Mouse (Mus musculus): ENCODE measurements around the gene Slc23a3. TPM values are rescaled to one million over a fixed set of nuclear protein-coding genes. Genes with fewer than 3 reads are reported as not detected.

Gene Slc23a3
- polyA plus RNA-seq, 1 experiment from 2014 or later, result not detected

DNA sequence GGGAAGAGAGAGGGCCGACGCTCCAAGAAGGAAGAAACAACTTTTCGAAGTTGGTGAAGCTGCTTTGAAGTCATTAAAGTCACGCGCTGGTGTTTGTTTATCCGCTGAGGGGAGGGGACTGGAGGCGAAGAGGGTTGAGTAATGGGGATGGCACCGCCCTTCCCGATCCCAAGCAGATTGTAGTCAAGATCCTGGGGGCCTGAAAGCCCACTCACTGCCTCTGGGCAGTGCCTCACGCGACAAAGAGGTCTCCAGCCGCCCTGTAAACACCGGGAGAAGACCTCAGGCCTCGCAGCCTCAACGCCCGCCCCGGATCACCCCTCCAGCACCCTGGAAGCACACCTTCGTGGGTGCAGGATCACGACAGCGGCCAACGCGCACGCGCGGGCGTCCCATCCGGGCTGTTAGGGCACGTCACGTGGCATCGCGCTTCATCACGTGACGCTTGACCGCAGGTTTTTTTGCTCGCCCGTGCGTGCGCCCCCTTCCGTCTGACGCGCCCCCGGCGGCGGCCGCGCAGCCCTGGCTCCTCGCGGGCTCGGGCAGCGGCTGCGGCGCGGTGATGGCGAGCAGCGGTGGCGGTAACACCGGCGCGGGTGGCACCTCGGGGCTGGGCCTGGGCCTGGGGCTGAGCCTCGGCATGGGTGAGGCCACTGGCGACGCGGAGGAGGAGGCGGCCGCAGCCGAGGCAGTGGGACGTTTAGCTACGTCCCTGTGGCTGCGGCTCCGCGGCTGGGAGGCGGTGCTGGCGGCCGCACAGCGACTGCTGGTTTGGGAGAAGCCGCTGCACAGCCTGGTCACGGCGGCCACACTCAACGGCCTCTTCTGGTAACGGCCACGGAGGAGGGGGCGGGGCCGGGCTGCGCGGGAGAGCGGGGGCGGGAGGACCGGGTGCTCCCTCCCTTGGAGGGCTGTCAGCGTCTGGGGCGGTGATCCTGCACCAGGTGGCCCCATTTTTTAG is 8.9 kb upstream of the Slc23a3 start, which contains the start of the genes Cnppd1 and Retreg2:
Gene Cnppd1, minus strand, starts transcription at position 411 of the 961 bp plus-strand sequence.
Gene Retreg2, plus strand, starts transcription at position 478 of the 961 bp plus-strand sequence.
- H3K4me2 ChIP-seq (replicated peaks; ENCODE audit: low read depth, low read length), result peak within 1 kb of the TSS; percentile 86
- H3K4me3 ChIP-seq (ENCODE audit: low read depth, low read length), result peak within 1 kb of the TSS; percentile 78
- H3K4me1 ChIP-seq (replicated peaks; ENCODE audit: control insufficient read depth, insufficient read depth, low read length), result peaks cover 9% of the 10 kb centered on the region; the same call in 1 of the 2 replicates
- H3K36me3 ChIP-seq (ENCODE audit: control insufficient read depth, insufficient read depth, low read length), result peaks cover 11% of the 10 kb centered on the region; the same call in 1 of the 2 replicates
- H3K27ac ChIP-seq (ENCODE audit: low read depth, low read length), result peak within 1 kb of the TSS; percentile 95
- peak within 1 kb of the TSS; percentile 85 for H3K9ac ChIP-seq (ENCODE audit: low read depth, low read length)
- under 1% methylated on average over 83 of the region's 91 CpGs for WGBS
- no peaks in the 10 kb centered on the region for H3K9me3 ChIP-seq (ENCODE audit: control insufficient read depth, low read length)
- no peaks in the 10 kb centered on the region for H3K27me3 ChIP-seq (ENCODE audit: control insufficient read depth, insufficient read depth, low read length)
- DNase-seq (ENCODE audit: low spot score), result peak; percentile 98
- ATAC-seq (ENCODE audit: low FRiP score), result peak; percentile 91

DNA sequence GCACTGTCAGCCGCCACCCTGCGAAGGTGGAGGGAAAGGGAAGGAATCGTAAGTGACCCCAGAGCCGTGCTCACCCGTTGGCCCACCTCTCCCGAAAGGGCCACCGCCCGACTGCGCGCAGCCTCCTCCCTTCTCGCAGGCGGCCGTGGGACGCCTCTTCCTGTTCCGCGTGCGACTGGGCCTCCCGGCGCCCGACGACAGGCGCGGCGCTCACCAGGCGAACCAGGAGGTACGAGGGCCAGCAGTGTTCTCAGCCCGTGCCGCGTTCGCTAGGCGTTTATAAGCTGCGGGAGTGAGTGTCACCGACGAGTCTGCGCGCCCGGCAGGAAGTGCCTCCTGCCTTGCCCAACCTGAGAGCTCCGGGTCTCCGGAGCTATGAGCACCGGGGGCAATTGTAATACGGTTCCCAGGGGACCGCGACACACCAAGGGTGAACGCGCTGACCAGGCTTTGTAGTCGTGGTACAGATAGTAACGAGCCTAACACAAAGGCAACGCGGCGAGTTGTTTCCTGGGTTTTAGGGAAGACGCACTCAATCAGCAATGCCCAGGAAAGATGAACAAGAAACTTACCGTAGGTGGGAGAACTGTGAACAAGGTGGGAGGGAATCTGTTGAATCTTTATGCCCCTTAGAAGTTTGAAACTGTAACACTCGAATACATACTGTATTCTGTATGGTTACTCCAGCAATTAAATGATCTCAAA is 7.9 kb upstream of the Slc23a3 start:
- peaks cover 11% of the 10 kb centered on the region; the same call in 1 of the 2 replicates for H3K36me3 ChIP-seq (ENCODE audit: control insufficient read depth, insufficient read depth, low read length)
- peak; percentile 23; the same call in 1 of the 2 replicates for ATAC-seq (ENCODE audit: low FRiP score)

DNA sequence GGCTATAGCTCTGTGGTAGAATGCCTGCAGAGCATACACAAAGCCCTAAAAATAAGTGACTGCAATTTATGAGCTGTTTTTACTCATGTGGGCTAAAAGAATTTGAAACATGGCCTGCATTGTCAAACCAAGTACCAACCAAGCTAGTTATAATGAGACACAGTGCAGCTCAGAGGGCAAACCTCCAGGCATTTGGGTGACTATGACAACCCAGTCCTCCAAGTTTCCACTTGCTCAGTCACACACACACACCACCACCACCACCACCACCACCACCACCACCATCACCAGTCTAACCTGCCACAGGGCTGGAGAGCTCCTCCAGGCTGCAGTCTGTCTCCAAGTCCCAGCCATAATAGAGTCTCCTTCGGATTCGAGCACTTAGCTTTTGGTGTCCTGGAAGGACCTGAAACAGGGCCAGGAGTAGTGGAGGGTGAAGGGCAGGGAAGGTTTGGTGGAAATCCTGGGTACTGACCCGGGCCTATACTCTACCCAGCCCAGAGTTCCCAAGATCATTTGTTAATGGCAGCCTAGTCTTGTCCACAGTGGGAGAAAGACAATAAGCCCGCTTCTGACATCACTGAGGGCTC is 7.0 kb upstream of the Slc23a3 start:
- Histone ChIP-seq H3K9me3 (ENCODE audit: control insufficient read depth, low read length) (no peaks in the 10 kb centered on the region), H3K4me2 (replicated peaks; ENCODE audit: low read depth, low read length) (peak overlapping the region; percentile 86), H3K9ac (ENCODE audit: low read depth, low read length) (peak overlapping the region; percentile 85; the same call in 1 of the 2 replicates), H3K4me3 (ENCODE audit: low read depth, low read length) (peak overlapping the region; percentile 78), H3K27me3 (ENCODE audit: control insufficient read depth, insufficient read depth, low read length) (no peaks in the 10 kb centered on the region), H3K27ac (ENCODE audit: low read depth, low read length) (no peak overlapping the region), H3K36me3 (ENCODE audit: control insufficient read depth, insufficient read depth, low read length) (peaks cover 10% of the 10 kb centered on the region; the same call in 1 of the 2 replicates), H3K4me1 (replicated peaks; ENCODE audit: control insufficient read depth, insufficient read depth, low read length) (peaks cover 9% of the 10 kb centered on the region; the same call in 1 of the 2 replicates)
- 60% methylated on average over 4 of the region's 4 CpGs for WGBS
- no peak for DNase-seq (ENCODE audit: low spot score)
- no peak for ATAC-seq (ENCODE audit: low FRiP score)

More for the DNA sequence above, 7.9 kb upstream of the Slc23a3 start:
- DNase-seq (ENCODE audit: low spot score), result peak; percentile 65
- Histone ChIP-seq H3K9ac (ENCODE audit: low read depth, low read length) (peak overlapping the region; percentile 85), H3K4me1 (replicated peaks; ENCODE audit: control insufficient read depth, insufficient read depth, low read length) (peaks cover 9% of the 10 kb centered on the region; the same call in 1 of the 2 replicates), H3K4me2 (replicated peaks; ENCODE audit: low read depth, low read length) (peak overlapping the region; percentile 86), H3K27me3 (ENCODE audit: control insufficient read depth, insufficient read depth, low read length) (no peaks in the 10 kb centered on the region), H3K27ac (ENCODE audit: low read depth, low read length) (peak overlapping the region; percentile 56), H3K4me3 (ENCODE audit: low read depth, low read length) (peak overlapping the region; percentile 78), H3K9me3 (ENCODE audit: control insufficient read depth, low read length) (no peaks in the 10 kb centered on the region)
- 0% methylated on average over 49 of the region's 53 CpGs for WGBS

DNA sequence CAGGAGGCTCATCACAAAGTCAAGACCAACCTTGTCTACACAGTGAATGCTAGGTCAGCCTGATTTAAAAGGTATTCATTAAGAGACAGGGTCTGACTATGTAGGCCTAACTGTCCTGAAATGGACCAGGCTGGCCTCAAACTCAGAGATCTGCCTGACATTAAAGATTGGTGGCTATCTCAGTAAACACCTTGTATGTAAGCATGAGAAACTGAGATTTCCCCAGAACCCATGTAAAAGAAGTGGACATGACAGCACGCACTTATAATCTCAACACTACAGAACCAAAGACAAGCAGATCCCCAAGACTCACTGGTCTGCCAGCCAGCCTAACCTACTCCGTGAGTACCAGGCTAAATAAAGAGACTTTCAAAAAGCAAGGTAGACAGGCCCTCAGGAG is 4.8 kb upstream of the Slc23a3 start:
- Histone ChIP-seq H3K36me3 (ENCODE audit: control insufficient read depth, insufficient read depth, low read length) (peaks cover 8% of the 10 kb centered on the region; the same call in 1 of the 2 replicates), H3K4me1 (replicated peaks; ENCODE audit: control insufficient read depth, insufficient read depth, low read length) (peaks cover 3% of the 10 kb centered on the region; the same call in 1 of the 2 replicates), H3K4me2 (replicated peaks; ENCODE audit: low read depth, low read length) (no peak overlapping the region), H3K4me3 (ENCODE audit: low read depth, low read length) (no peak overlapping the region), H3K27me3 (ENCODE audit: control insufficient read depth, insufficient read depth, low read length) (no peaks in the 10 kb centered on the region), H3K27ac (ENCODE audit: low read depth, low read length) (no peak overlapping the region), H3K9me3 (ENCODE audit: control insufficient read depth, low read length) (no peaks in the 10 kb centered on the region), H3K9ac (ENCODE audit: low read depth, low read length) (no peak overlapping the region)
- ATAC-seq (ENCODE audit: low FRiP score) (no peak), DNase-seq (ENCODE audit: low spot score) (no peak)
- 90% methylated on average over 2 of the region's 2 CpGs for WGBS

DNA sequence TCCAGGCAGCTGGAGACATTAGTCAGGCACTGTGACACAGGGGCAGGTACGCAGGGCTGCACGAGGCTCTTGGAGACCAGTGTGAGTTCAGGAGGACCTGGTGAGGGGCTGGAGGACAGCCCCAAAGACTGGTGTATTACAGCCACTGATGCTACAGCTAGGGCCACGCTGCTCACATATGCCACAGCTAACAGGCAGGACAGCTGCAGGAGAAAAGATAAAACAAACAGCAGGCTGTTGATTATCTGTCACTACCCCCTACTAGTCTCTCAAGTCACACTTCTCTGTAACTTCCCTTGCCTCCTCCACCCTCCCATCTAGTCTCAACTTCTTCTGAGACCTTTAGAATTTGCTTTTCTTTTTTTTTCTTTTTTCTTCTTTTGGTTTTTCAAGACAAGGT is 3.0 kb upstream of the Slc23a3 start:
- no peak for DNase-seq (ENCODE audit: low spot score)

DNA sequence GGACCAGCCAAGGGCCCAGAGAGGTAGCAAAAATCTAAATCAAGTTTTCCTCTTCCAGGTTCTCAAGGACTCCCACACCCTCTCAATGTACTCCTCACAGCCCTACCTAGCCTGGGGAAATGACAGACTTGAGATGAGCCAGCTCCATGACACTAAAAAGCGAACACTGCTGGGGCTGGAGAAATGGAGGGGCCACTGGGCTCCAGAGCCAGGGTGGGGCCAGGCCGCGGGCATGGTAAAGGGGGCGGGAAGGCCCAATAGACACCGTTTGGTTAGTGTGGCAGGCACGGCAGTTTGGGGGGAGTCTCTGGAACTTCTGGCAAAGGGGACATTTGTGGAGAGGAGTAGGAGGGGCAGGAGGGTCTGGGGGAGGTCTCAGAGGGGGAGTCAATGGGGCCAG is 2.6 kb upstream of the Slc23a3 start:
- 82% methylated on average over 6 of the region's 6 CpGs for WGBS
- H3K9ac ChIP-seq (ENCODE audit: low read depth, low read length), result no peak overlapping the region
- H3K27ac ChIP-seq (ENCODE audit: low read depth, low read length), result no peak overlapping the region
- no peaks in the 10 kb centered on the region for H3K9me3 ChIP-seq (ENCODE audit: control insufficient read depth, low read length)
- DNase-seq (ENCODE audit: low spot score), result no peak
- H3K4me3 ChIP-seq (ENCODE audit: low read depth, low read length), result no peak overlapping the region
- H3K27me3 ChIP-seq (ENCODE audit: control insufficient read depth, insufficient read depth, low read length), result no peaks in the 10 kb centered on the region
- H3K4me1 ChIP-seq (replicated peaks; ENCODE audit: control insufficient read depth, insufficient read depth, low read length), result 0 out of 2 replicates have a peak, but pooled peaks cover 3% of the 10 kb centered on the region
- H3K36me3 ChIP-seq (ENCODE audit: control insufficient read depth, insufficient read depth, low read length), result peaks cover 8% of the 10 kb centered on the region; the same call in 1 of the 2 replicates
- no peak for ATAC-seq (ENCODE audit: low FRiP score)
- H3K4me2 ChIP-seq (replicated peaks; ENCODE audit: low read depth, low read length), result no peak overlapping the region

More for the DNA sequence above, 3.0 kb upstream of the Slc23a3 start:
- Histone ChIP-seq H3K9me3 (ENCODE audit: control insufficient read depth, low read length) (no peaks in the 10 kb centered on the region), H3K27me3 (ENCODE audit: control insufficient read depth, insufficient read depth, low read length) (no peaks in the 10 kb centered on the region), H3K36me3 (ENCODE audit: control insufficient read depth, insufficient read depth, low read length) (peaks cover 8% of the 10 kb centered on the region; the same call in 1 of the 2 replicates), H3K4me1 (replicated peaks; ENCODE audit: control insufficient read depth, insufficient read depth, low read length) (0 out of 2 replicates have a peak, but pooled peaks cover 3% of the 10 kb centered on the region), H3K27ac (ENCODE audit: low read depth, low read length) (no peak overlapping the region), H3K4me3 (ENCODE audit: low read depth, low read length) (no peak overlapping the region), H3K9ac (ENCODE audit: low read depth, low read length) (no peak overlapping the region), H3K4me2 (replicated peaks; ENCODE audit: low read depth, low read length) (no peak overlapping the region)
- no peak for ATAC-seq (ENCODE audit: low FRiP score)
- 85% methylated on average over 3 of the region's 3 CpGs for WGBS

DNA sequence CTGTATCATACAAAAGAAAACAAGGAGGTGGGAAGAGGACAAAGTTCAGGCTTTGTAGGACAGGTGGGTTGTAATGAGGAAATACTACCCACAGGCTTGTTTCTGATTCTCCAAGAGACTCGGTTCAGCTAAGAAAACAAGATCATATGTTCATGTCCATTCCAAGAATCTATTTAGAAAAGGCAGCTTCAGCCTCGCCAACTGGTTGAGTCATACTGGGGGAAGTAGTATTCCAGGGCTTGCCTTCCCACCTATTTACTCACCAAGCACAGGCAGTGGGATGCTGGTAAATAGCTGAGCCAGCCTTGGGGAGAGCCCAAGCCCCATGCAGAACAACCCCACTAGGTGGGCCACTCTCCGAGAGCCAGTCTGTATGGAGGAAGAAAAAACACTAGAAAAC is 5.0 kb downstream of the Slc23a3 start:
- Histone ChIP-seq H3K4me1 (replicated peaks; ENCODE audit: control insufficient read depth, insufficient read depth, low read length) (0 out of 2 replicates have a peak, but pooled peaks cover 2% of the 10 kb centered on the region), H3K9me3 (ENCODE audit: control insufficient read depth, low read length) (no peaks in the 10 kb centered on the region), H3K36me3 (ENCODE audit: control insufficient read depth, insufficient read depth, low read length) (no peaks in the 10 kb centered on the region), H3K4me3 (ENCODE audit: low read depth, low read length) (no peak overlapping the region), H3K9ac (ENCODE audit: low read depth, low read length) (no peak overlapping the region), H3K27ac (ENCODE audit: low read depth, low read length) (no peak overlapping the region), H3K4me2 (replicated peaks; ENCODE audit: low read depth, low read length) (no peak overlapping the region), H3K27me3 (ENCODE audit: control insufficient read depth, insufficient read depth, low read length) (no peaks in the 10 kb centered on the region)
- 78% methylated on average over 3 of the region's 3 CpGs for WGBS
- DNase-seq (ENCODE audit: low spot score) (no peak), ATAC-seq (ENCODE audit: low FRiP score) (no peak)

DNA sequence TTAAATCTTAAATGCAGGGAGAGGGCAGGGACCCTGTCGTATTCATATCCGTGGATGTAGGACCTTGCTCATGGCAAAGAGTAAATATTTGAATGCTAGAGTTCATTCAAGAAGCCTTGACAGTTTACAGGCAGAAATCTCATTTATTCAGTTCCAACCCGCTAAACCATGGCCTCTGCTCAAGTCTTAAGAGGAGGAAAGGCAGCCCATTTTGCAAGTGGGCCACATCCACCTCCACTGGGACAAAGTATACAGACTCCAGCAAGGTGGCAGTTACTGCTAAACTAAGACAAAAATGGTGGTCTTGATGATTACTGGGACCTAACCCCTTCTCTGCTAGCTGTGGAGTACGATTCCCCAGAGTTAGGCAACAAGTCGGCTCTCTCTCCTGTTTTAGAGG is 8.3 kb downstream of the Slc23a3 start:
- 0 out of 2 replicates have a peak, but pooled peaks cover 2% of the 10 kb centered on the region for H3K4me1 ChIP-seq (replicated peaks; ENCODE audit: control insufficient read depth, insufficient read depth, low read length)
- ATAC-seq (ENCODE audit: low FRiP score) (0 out of 2 replicates have a peak, but pooled peaks have one; percentile 20), DNase-seq (ENCODE audit: low spot score) (no peak)
- no peaks in the 10 kb centered on the region for H3K36me3 ChIP-seq (ENCODE audit: control insufficient read depth, insufficient read depth, low read length)
- peak overlapping the region; percentile 39 for H3K4me2 ChIP-seq (replicated peaks; ENCODE audit: low read depth, low read length)
- H3K9ac ChIP-seq (ENCODE audit: low read depth, low read length), result no peak overlapping the region; the same call in 1 of the 2 replicates
- H3K27ac ChIP-seq (ENCODE audit: low read depth, low read length), result no peak overlapping the region; the same call in 1 of the 2 replicates
- peak overlapping the region; percentile 46 for H3K4me3 ChIP-seq (ENCODE audit: low read depth, low read length)
- no peaks in the 10 kb centered on the region for H3K27me3 ChIP-seq (ENCODE audit: control insufficient read depth, insufficient read depth, low read length)
- no peaks in the 10 kb centered on the region for H3K9me3 ChIP-seq (ENCODE audit: control insufficient read depth, low read length)
- WGBS, result 44% methylated on average over 5 of the region's 5 CpGs
